Mouse (Mus musculus): ENCODE data around the gene Echdc3.
A peak's percentile ranks its signal among the peaks of the same experiment; 100 is the strongest.

Gene Echdc3

DNA sequence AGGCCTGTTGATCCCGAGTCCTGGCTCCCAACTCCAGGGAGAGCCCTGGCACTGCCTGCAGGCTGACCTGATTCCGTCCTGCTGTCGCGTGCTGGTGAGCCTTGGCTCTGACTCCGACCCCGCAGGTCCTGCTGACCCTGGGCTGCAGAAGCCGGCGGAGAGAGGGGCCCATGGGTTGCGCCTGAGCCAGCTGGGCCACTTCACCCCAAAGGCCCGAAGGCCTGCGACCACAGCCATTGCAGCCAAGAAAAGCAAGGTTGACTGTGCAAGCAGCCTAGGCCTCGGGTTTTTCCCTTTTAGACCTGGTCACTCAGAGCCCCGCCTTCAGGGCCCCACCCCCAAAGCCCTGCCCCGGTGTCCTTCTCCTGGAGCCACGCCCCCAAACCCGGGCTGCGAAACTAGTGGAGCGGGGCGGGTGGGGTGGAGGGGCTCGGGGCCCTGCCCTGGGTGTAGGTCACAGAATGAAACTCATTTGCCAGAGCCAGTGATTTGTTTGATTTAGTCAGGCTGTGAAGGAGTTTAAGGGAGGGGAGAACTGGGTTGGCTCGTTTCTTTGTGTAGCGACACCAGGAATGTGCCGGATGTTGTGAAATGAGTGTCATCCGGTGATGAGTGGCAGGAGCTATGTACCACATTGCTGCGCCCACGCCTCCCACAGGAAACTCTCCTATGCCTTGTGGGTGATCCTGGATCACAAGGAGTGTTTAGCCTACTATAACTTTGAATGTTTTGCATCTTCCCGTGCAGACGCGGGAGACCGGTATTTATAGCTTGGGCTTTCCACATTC, at the start of gene Echdc3:
TSS of gene Echdc3 (minus strand) at position 310 of the 788 bp plus-strand sequence.
- peak; percentile 76 for DNase-seq (ENCODE audit: low read depth, low spot score)

GRCm38 (mm10) chr2:6261718-6262117, 48.9 kb upstream of the Echdc3 start:
- no peak for DNase-seq (ENCODE audit: low read depth, low spot score)

DNA sequence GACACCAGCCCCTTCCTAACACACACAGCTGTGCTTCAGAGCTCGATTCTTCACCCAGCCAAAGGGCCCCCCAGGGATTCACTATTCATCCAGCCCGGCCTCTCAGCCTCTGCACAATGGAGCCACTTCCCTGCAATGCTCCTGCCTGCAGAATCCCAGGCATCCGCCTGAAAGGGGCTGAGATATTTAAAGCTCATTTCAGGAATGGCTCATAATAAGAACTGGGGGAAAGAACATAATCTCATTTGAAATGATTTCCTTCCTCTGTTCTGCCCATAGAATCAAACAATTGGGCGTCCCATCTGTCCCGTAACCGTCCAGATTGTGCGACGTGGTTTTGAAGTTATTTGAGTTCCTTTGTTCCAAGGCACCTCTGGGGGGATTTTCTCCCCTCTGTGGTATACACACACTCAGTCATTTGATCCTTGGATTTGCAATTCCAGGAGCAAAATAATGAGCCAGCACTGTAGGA, 48.4 kb upstream of the Echdc3 start:
- DNase-seq (ENCODE audit: low read depth, low spot score): no peak

DNA sequence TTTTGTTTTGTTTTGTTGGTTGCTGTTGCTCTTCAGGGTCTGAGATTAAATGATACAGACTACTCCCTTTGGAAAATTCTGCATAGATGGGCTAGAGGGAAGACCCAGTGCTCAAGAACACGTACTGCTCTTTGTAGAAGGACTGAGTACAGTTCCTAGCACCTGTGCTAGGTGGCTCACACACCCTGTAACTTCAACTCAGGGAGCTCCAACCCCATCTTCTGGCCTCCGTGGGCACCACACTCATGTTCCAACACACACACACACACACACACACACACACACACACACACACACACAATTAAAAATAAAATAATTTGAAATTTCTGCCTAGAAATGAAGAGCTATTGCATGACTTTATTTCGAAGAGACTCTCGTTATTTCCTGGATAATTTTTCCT, 47.8 kb upstream of the Echdc3 start:
- DNase-seq (ENCODE audit: low read depth, low spot score): no peak

GRCm38 (mm10) chr2:6259182-6259581, 46.3 kb upstream of the Echdc3 start:
- no peak for DNase-seq (ENCODE audit: low read depth, low spot score)

- DNase-seq (ENCODE audit: low read depth, low spot score): no peak
These were observed 45.2 kb upstream of the Echdc3 start for GRCm38 (mm10) chr2:6258026-6258425.

DNA sequence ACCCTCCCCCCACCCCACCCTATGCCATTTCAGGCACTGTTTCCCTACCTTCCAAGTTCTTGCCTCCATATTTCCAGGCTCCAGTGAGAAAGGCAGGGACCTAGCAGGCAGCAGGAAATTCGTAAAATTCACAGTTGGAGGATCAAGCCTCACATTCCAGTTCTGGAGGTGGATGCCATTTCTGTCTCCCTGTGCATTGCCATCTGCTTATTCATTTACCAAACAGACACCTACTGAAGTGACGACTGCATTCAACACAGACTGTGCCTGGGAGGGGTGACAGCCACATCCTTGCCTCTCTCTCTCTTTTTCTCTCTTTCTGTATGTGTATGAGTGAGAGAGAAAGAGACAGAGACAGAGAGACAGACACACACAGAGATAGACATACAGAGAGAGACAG, 44.3 kb upstream of the Echdc3 start:
- DNase-seq (ENCODE audit: low read depth, low spot score): no peak

DNA sequence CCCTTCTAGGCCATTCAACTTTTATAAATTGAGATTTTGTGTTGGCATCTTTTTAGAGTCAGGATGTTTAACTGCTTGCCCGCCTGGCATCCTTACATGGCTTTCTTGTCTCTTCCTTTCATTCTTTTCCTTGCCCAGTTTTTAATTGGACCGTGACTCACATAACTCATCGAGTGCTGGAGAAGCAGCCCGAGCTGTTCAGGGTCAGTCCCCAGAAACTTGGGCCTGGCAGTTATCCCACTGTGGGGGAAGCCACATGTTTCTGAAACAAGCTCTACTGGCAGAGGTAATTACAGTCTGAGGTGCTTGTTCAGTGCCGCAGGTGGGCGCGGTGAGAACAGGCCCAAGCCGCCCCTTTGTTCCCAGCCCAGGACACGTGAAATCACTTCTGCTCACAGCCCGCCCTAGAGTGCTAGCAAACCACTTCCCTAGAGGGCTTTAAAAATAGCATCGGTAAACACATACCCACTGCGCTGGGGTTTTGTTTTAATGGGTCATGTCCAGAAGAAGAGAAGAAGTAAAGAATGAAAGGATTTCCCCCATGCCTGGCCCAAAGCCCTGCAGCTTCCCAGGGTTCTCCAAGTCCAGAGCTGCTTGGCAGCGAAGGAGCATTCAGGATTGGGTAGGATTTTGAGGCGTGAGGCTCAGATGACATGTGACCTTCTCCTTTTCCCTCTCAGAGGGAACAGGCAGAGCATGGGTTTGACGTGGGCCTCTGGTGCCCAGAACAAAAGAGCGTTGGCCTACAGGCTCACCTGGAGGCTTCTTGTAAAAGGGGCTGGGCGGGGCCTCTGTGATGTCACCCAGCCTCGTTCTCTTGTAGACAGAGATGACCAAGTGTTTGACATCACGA, 43.4 kb upstream of the Echdc3 start:
- DNase-seq (ENCODE audit: low read depth, low spot score): peak; percentile 21

- no peak for DNase-seq (ENCODE audit: low read depth, low spot score)
These were observed 42.7 kb upstream of the Echdc3 start for GRCm38 (mm10) chr2:6255402-6255988.

- DNase-seq (ENCODE audit: low read depth, low spot score): no peak
These were observed 39.7 kb upstream of the Echdc3 start for GRCm38 (mm10) chr2:6252491-6252890.

DNA sequence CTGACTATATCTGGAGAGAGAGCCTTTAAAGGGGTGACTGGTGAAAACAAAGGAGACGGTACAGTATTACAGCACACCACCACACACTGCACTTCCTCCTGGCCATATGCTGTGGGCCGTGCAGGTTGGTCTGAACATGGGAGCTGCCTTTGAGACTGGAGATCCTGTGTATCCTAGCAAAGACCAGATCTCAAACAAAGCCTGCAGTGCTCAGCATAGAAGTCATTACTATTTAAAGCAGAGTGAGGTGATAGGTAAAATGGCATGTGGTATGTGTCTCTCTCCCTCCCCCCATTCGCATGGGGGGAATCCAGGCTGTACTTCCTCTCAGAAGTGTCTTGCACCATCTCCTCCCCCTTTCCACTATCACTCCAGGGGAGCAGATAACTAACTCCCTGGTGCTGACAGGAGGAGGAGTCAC, 38.3 kb upstream of the Echdc3 start:
- DNase-seq (ENCODE audit: low read depth, low spot score): no peak

- DNase-seq (ENCODE audit: low read depth, low spot score): no peak
These were observed 28.6 kb upstream of the Echdc3 start for GRCm38 (mm10) chr2:6241446-6241845.

GRCm38 (mm10) chr2:6240072-6240471, 27.2 kb upstream of the Echdc3 start:
- DNase-seq (ENCODE audit: low read depth, low spot score): no peak

DNA sequence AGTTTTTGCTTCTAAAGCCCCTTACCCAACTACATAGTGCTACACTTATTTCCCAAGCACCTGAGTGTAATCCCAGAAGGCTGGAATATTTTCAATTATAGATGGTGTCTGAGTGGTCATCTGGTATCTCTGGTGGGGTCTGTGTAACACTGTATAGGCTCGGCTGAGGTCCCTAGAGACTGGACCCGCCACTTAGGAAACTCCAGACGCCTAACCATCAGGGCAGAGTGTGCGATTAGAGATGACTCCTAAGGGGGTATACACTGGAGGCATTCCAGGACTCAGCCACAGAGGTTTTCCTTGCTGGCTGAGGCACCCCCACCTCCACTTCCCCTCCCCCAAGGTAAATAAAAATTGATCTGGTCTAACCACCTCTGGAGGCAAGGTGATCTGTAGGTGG, 26.5 kb upstream of the Echdc3 start:
- no peak for DNase-seq (ENCODE audit: low read depth, low spot score)

DNA sequence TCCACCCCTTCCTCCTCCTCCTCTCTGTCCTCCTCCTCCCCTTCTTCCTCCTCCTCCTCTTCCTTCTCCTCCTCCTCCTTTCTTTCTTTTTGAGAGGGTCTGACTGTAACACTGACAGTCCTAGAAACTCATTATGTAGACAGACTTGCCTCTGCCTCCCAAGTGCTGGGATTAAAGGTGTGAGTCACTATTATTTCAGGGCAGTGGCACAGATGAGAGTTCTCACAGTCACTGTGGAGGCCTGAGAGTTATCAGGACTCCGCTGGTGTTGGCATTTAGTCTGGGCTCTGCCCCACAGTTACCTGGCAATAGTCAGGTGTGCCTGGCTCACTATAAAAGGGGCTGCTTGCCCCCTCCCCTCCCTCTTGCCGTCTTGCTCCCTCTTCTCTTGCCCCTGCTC, 25.8 kb upstream of the Echdc3 start:
- no peak for DNase-seq (ENCODE audit: low read depth, low spot score)

GRCm38 (mm10) chr2:6238244-6238643, 25.4 kb upstream of the Echdc3 start:
- no peak for DNase-seq (ENCODE audit: low read depth, low spot score)

- no peak for DNase-seq (ENCODE audit: low read depth, low spot score)
These were observed 20.5 kb upstream of the Echdc3 start for GRCm38 (mm10) chr2:6233353-6233752.

DNA sequence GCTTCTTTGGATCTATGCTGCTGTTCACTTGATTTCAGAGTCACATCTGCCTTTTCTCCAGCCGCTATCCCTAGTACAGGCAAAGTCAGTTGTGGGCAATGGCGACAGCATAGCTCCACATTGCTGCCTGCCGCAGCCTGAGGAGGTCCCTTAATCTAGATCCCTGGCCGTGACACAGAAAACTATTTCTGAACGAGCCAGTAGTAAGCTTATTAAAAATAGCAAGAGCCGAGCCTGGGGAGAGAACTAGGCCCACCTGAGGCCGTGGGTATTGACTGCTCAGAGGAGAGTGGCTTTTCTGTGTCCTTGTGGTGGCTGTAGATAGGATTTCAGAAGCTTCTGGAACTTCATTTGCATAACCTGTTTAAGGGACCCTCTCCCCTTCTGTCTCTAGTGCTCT, 19.9 kb upstream of the Echdc3 start:
- DNase-seq (ENCODE audit: low read depth, low spot score): no peak

DNA sequence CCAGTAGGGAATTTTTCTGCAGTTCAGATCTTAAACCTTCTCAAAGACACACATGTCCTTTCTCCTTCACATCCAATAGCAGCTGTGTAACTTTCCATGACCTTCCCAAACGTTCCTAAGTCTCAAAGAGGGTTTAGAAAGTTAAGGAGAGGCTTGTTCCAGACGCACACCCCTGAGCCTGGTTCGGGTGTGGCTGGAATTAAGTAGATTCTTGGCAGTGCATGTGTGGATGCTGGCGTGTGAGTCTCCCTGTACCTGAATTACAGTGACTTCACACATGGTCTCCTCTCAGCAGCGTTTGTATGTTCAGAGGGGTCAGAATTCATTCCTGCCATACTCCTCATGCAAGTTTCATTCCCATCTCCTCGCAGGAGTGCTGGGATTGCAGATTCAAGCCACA, 18.0 kb upstream of the Echdc3 start:
- DNase-seq (ENCODE audit: low read depth, low spot score): no peak

DNA sequence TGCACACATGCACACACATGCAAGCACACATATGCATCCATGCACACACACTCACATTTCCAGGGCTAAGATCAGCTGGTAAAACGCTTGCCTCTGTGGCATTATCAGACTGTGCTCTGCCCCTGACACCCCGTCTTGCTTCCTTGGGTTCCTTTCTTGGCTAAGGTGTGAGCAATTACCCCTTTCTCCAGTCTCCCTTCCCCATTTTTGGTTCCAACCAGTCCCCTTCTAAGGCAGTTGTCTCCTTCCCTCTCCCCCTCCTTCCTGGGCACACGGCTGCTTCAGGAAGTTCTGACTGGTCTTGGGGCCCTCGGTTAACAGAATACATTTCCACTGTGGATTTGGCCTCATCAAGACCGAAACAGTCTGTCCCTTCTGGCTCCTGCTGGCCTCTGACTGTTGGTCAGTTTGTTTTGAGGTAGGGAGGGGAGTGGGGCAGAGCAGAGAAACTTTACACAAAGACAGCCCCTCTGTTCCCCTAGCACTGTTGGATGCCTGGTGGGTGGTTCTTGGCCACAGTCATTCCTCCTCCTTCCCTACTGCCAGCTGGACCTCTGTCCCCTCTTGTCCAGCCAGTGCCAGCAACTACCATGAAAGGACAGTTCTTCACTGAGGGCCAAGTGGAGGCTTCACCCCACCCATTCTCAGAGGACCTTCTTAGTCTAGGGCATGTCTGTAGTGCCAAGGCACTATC, 16.9 kb upstream of the Echdc3 start:
- DNase-seq (ENCODE audit: low read depth, low spot score): no peak

DNA sequence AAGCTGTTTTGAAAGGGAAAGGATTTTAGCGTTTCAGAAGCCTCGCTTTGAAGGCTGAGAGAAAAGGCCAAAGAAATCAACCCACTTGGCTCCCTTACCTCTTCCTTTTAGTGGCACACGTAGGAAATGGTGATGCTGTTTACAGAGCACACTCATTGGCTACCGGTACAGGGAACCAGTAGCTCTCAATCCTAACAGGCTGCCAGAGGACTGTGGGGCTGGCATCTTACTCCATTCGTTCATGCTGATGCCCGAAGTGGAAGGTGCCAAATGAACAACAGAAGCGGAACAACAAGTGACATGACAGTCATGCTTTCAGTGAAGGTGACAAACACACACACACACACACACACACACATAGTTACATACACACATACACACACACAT, 14.2 kb upstream of the Echdc3 start:
- no peak for DNase-seq (ENCODE audit: low read depth, low spot score)

All from CD4-positive, CD25-positive, alpha-beta regulatory T cell, adult 2 months (primary cell).